Mouse (Mus musculus) macrophage (primary cell): ENCODE results near the gene Ash1l. TPM values are rescaled to one million over a fixed set of nuclear protein-coding genes. Genes with fewer than 3 reads are reported as not detected.

Source experiments
- H3K27ac ChIP-seq: fragments of 350-480 bp; formaldehyde crosslinking; 2 replicates; pipeline ENCODE4 v1.9.0; 2021
- H3K36me3 ChIP-seq: fragments of 350-480 bp; formaldehyde crosslinking; 2 replicates; pipeline ENCODE4 v1.9.0; 2021; ENCODE audit errors: inconsistent target
- H3K4me3 ChIP-seq: fragments of 350-480 bp; formaldehyde crosslinking; 2 replicates; pipeline ENCODE4 v1.9.0; 2021; ENCODE audit errors: inconsistent target
- H3K79me2 ChIP-seq: fragments of 350-480 bp; formaldehyde crosslinking; 2 replicates; pipeline ENCODE4 v1.9.0; 2021; ENCODE audit errors: inconsistent target
- WGBS: methylation state at CpG from one replicate; pipeline ENCODE4 v1.1.7; 2026; ENCODE audit warnings: inconsistent platforms; ENCODE audit not compliant: missing documents; 5-methylcytosine and 5-hydroxymethylcytosine counted together
- polyA plus RNA-seq: library from polyadenylated mRNA; stranded (reverse); fragments of 250-400 nt; gene quantifications from 3 replicates; pipeline ENCODE4 v1.2.4, GENCODE M21; 2018; ENCODE audit warnings: inconsistent platforms
- total RNA-seq, 78 experiments: library from RNA; depleted of rRNA; stranded (reverse); fragments of 250-400 nt; gene quantifications; 1 replicate in 9 of 78; 2 replicates in 24 of 78; 3 replicates in 43 of 78; 4 replicates in 2 of 78; pipeline ENCODE4 v1.2.4; 2018; ENCODE audit warnings: inconsistent platforms in 56 of 78

Ash1l gene
- 100 to 1,000 TPM; 160 to 261 (median 217) TPM for total RNA-seq (2018; cell fraction: chromatin; rRNA removed)
- 10 to 100 TPM; 13.4 to 27.7 (median 21.5) TPM for total RNA-seq (2018; cell fraction: cytosol; rRNA removed)
- total RNA-seq (2018; cell fraction: nucleus; rRNA removed): 100 to 1,000 TPM in 14 of 26 experiments, 10 to 100 TPM in 12; 67.8 to 150 (median 106) TPM
- polyA plus RNA-seq: 11.3 to 14.9 TPM (median 12.2 TPM) in 3 replicates

DNA sequence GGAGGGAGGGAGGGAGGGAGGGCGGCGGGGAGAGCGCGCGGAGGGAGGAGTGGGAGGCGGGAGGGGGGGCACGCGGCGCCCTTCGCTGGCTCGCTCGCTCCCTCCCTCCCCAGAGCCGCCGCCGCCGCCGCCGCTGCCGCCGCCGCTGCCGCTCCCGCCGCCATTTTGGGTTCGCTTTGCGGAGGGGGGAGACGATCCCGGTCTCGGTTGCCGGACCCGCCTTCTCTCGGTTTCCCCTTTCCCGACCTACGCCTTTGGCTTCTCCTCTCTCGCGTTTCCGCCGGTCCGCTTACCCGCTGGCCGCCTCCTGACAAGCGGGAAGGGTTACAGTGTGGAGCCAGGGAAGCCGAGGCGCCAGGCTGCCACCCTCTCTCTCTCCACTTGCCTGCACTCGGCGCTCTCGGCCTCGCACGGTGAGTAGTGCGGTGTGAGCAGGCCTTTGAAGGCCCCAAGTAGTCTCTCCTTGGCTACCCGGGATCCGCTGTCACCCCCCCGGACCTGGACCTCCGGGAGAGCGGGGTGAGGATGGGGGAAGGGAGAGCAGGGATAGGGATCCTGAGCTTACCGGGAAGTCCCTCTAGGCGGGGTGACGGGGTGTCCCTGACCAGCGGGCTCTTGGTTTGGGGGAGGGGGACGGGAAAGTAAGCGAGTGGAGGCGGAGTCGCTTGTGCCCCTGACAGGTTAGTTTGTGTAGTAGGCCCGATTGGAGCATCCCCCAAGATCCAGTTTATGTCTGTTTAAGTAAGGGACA lies at the start of gene Ash1l, which contains the start of gene Dap3:
Ash1l (plus strand) TSS at position 47 of the 751 bp plus-strand sequence.
Dap3 (minus strand) TSS at position 606 of the 751 bp plus-strand sequence.
- Histone ChIP-seq H3K79me2 (peaks cover 90% of the 10 kb centered on the region), H3K36me3 (no peaks in the 10 kb centered on the region), H3K27ac (peak within 1 kb of the TSS; percentile 91), H3K4me3 (peak within 1 kb of the TSS; percentile 92)
- under 1% methylated on average over 38 of the region's 64 CpGs for WGBS

DNA sequence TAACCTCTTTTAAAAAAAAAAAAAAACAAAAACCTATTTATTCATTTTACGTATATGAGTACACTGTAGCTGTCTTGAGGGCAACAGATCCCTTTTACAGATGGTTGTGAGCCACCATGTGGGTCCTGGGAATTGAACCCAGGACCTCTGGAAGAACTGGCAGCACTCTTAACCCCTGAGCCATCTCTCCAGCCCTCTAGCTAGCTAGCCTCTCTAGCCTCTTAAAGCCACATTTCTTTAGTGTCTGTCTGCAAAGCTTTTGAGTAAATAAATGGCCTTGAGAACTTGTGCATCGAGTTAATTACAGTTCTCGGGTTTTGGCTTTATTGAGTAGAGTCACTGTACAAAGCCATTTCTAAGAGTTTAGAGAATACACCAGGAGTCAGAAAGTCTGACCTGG lies 45.6 kb upstream of the Ash1l start:
- WGBS: 97% methylated on average over 3 of the region's 3 CpGs
- H3K27ac ChIP-seq: no peak overlapping the region
- peaks cover 76% of the 10 kb centered on the region for H3K36me3 ChIP-seq
- H3K79me2 ChIP-seq: no peaks in the 10 kb centered on the region
- no peak overlapping the region for H3K4me3 ChIP-seq

DNA sequence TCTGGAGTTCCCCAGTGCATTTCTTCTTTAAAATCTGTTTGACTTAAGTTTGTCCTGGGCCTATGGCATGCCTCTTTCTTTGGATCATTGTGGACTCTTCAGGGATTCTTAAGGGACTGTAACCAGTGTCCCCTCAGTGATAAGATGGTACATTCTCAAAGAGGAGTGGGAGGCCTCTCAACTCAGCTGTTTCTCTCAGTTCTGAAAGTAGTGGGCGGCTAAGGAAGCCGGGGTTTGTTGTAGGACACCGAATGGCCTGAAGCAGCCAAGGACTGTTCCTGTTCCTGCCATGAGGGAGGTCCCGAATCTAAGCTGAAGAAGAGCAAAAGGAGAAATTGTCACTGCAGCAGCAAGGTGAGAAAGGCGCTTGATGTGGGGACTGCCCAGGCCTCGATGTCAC lies 45.2 kb upstream of the Ash1l start:
- no peaks in the 10 kb centered on the region for H3K79me2 ChIP-seq
- no peak overlapping the region for H3K4me3 ChIP-seq
- no peak overlapping the region for H3K27ac ChIP-seq
- H3K36me3 ChIP-seq: peaks cover 79% of the 10 kb centered on the region
- 89% methylated on average over 6 of the region's 6 CpGs for WGBS

DNA sequence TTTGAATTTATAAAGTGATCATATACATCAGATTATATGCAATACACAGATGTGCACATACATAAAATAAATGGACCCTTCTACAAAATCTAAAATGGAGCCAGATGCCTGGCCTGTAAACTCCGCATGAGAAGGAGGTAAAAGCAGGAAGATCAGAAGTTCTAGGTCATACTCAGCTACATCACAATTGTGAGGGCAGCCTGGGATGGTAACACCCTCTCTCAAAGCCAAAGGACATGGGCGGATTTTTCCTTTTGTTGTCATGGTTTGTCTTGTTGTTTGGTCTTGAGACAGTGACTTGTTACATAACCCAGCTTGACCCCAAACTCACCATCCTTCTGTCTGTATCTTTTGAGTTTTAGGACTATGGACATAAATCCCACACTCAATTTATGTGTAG lies 44.7 kb upstream of the Ash1l start:
- Histone ChIP-seq H3K4me3 (no peak overlapping the region), H3K36me3 (peaks cover 79% of the 10 kb centered on the region)
- WGBS: 100% methylated on average over 2 of the region's 2 CpGs

DNA sequence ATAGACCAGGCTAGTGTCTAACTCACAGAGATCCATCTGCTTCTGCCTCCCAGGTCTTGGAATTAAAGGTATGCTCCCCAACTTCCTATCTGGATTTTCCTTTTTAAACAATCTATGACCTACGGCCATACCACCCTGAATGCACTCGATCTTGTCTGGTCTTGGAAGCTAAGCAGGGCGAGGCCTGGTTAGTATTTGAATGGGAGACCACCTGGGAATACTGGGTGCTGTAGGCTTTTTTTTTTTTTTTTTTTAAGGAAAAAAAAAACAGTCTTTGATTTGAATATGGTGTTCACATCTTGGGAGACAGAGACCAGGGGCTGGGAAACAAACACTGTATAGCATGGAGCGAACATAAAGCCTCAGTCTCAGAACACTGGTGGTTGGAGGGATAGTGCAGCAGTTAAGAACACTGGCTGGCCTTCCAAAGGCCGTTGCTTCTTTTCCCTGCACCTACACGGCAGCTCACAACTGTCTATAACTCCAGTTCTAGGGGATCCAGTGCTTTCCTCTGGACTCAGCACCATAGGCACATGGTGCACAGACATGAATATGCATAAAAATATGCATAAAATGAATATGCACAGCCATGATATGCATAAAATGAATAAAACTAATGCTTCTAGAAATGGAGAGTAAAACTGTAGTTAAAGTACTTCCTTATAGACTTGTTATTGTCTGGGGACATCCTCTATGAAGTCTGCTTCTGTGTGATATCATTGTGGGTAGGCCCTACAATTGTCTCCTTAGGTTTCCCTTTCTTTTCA lies 43.8 kb upstream of the Ash1l start:
- WGBS: 86% methylated on average over 6 of the region's 6 CpGs
- no peaks in the 10 kb centered on the region for H3K79me2 ChIP-seq
- no peak overlapping the region for H3K4me3 ChIP-seq
- peaks cover 76% of the 10 kb centered on the region for H3K36me3 ChIP-seq
- no peak overlapping the region for H3K27ac ChIP-seq

More for the DNA sequence above, 44.7 kb upstream of the Ash1l start:
- no peak overlapping the region for H3K27ac ChIP-seq
- H3K79me2 ChIP-seq: no peaks in the 10 kb centered on the region

DNA sequence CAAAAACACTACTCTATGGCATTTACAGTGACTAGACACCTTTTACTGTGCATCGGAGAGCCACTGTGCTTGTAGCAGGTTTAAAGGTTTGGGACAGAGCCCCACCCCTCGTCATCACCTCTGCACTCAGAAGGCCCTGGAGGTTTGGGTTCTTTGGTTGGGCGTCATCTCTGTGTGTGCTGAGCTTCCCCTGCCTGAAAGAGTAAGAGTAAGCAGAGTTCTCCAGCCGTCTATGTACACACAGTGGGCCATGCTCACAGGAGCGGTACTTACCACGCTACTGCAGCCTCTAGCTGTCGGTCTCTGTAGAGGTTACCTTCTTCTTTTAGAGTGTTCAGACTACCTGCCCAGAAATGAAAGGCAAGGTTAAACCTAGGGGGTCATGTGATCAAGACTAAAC lies 37.8 kb upstream of the Ash1l start:
- H3K79me2 ChIP-seq: peaks cover 6% of the 10 kb centered on the region; the same call in 1 of the 2 replicates
- peaks cover 34% of the 10 kb centered on the region for H3K36me3 ChIP-seq
- H3K4me3 ChIP-seq: no peak overlapping the region
- WGBS: 92% methylated on average over 7 of the region's 7 CpGs
- H3K27ac ChIP-seq: no peak overlapping the region

DNA sequence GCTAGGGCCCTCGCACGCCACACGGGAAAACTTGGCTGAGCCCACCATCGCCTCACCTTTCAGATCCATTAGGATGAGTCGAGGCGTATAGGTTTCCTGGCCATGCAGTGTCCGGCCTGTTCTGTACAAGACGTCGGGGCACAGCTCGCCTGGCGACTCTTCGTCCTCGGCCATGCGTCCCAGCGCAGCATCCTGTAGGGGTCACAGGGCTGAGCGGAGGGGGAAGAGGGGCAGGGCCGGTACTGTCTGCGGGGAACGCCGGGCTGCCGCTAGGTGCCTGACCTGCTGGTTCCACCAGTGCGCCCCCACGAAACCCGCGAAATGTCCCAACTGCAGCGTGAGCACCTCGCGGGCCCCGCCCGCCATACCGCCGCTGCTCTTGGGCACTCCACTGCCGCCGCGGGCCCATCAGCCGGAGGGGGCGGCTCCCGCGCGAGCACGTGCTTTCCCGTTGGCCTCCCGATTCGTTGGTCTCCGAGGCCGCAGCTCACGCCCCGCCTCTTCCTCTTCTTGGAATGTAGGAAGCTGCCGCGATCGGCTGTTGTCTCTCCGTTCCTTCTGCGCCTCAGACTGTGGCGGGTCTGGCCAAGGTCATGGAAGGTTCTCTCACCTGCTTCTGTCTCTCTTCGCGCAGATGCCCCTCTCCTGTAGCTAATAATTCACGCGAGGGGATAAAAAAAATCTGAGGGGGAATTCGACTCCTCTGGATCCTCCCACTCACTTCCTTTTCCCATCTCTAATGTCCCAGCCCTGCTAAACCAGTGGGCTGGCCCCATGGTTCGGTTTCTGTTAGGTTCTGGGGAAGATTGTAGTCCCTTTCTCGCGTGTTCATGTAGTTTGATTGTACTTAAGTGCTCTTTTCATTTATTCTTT lies 36.7 kb upstream of the Ash1l start, which contains the start of gene Msto1:
Msto1 (minus strand) TSS at position 489 of the 873 bp plus-strand sequence.
- H3K79me2 ChIP-seq: peaks cover 6% of the 10 kb centered on the region; the same call in 1 of the 2 replicates
- H3K36me3 ChIP-seq: peaks cover 22% of the 10 kb centered on the region
- peak within 1 kb of the TSS; percentile 80 for H3K27ac ChIP-seq
- WGBS: 1% methylated on average over 59 of the region's 62 CpGs
- peak within 1 kb of the TSS; percentile 65 for H3K4me3 ChIP-seq

DNA sequence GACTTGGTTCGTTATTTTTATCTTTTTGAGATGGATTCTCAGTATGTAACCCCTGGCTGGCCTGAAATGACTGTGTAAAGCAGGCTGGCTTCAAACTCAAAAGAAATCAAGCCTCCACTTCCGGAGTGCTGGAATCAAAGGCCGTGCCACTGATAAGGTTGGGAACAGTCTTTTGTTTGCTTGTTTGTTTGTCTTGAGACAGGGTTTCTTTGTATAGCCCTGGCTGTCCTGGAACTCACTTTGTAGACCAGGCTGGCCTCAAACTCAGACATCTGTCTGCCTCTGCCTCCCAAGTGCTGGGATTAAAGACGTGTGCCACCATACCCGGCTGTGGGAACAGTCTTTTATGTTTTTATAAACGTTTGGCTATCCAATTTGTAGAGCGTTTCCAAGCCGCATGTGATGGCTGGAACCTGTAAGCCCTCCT lies 36.0 kb upstream of the Ash1l start:
- Histone ChIP-seq H3K27ac (peak overlapping the region; percentile 80), H3K36me3 (peaks cover 18% of the 10 kb centered on the region), H3K4me3 (peak overlapping the region; percentile 65), H3K79me2 (peaks cover 6% of the 10 kb centered on the region; the same call in 1 of the 2 replicates)
- 29% methylated on average over 8 of the region's 8 CpGs for WGBS

DNA sequence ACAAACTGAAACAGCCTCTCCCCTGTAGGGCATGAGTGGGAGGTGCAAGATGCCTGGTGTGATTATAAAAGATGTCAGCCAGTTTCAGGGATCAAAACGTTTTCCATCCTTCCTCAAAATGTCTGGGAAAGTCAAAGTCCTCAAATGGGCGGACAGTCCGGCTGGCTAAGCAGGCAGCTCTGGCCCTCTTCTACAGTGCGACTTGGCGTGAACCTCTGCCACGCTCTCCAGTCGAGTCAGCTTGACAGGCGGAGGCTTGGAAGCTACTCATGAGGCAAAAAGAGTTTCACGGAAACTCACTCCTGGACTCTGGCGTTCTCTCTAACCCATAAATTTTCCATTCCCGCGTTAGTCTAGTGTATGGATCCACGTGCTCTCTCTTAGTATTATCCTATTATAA lies 31.4 kb upstream of the Ash1l start:
- H3K27ac ChIP-seq: no peak overlapping the region
- WGBS: 93% methylated on average over 13 of the region's 13 CpGs
- no peak overlapping the region for H3K4me3 ChIP-seq
- H3K79me2 ChIP-seq: peaks cover 6% of the 10 kb centered on the region; the same call in 1 of the 2 replicates
- peaks cover 28% of the 10 kb centered on the region; the same call in 1 of the 2 replicates for H3K36me3 ChIP-seq

DNA sequence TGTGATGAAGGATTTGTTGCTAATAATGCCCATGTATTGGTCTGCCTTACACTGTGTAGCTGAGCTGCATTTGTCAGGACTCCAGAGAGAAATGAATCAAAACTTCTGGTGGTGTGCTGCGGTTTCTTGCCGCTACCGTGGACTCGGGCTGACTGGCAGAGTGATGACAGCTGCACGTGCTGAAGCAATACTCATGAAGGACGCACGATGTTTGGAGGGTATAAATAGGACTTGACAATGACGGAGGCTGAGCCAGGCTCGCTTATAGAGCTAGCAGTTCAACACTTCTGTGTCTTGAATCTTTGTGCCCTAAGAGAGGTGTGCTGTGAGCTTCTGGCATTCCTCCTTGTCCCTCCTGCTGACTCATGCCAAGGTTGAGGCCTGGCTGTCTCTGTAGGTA lies 29.0 kb upstream of the Ash1l start:
- 89% methylated on average over 9 of the region's 9 CpGs for WGBS

DNA sequence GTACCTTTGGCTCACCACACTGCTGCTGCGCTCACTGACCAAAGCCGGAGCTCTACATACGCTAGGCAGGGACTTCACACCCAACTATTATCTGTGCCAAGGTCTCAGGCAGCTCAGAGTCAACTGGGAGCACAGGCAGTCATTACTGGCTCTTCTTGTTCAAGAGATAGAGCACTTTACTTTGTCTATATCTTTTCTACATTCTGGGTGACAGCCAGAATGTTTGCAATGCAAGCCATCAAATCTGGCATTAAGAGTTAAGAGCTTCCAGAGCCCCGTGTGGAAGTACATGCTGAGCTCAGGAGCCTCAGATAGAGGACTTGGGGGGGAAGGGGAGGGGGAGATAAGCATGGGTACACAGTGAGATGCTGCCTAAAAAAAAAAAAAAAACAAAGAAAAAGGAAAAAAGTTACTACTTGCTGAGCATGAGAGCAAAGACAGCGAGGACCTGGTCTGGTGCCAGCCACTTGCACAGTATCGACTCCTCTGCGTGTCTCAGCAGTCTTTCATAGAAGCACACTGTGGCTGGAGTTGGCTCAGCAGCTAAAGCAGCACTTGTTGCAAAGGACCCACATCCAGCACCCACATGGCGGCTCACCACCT lies 26.3 kb upstream of the Ash1l start:
- Histone ChIP-seq H3K79me2 (no peaks in the 10 kb centered on the region), H3K36me3 (peaks cover 74% of the 10 kb centered on the region), H3K4me3 (no peak overlapping the region), H3K27ac (no peak overlapping the region)
- WGBS: 99% methylated on average over 7 of the region's 8 CpGs

More for the DNA sequence above, 29.0 kb upstream of the Ash1l start:
- Histone ChIP-seq H3K27ac (no peak overlapping the region), H3K36me3 (peaks cover 47% of the 10 kb centered on the region), H3K4me3 (no peak overlapping the region), H3K79me2 (no peaks in the 10 kb centered on the region)

DNA sequence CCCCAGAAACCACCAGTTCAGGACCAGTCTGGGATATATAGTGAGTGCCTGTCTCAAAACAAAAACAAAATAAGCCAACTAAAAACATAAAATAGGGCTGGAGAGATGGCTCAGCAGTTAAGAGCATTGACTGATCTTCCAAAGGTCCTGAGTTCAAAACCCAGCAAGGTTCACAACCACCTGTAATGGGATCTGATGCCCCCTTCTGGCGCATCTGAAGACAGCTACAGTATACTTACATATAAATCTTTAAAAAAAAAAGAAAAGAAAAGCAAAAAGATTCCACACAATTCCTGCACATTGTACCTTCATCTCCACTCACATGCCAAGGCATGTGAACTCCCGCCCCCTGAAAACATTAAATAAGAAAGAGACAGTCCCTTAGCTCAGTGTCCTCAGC lies 24.8 kb upstream of the Ash1l start:
- H3K79me2 ChIP-seq: no peaks in the 10 kb centered on the region
- H3K4me3 ChIP-seq: no peak overlapping the region
- no peak overlapping the region for H3K27ac ChIP-seq
- H3K36me3 ChIP-seq: peaks cover 78% of the 10 kb centered on the region
- 94% methylated on average over 2 of the region's 2 CpGs for WGBS

DNA sequence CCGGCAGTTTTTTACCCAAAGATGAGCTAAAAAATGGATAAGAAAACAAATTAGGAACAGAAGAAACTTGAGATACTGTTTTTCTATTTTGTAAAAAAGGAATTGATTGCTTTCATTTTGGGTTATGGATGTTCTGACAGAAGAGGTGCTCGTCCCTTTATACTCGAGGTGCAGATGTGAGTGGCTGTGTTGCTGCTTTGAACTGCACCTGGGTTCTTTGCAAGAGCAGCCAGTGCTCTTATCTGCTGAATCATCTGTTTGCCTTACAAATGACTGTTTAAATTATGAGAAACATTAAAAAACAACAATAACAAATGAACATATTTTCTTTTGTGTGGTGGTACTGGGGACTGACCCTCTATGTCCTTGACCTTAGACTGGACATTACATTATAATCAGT lies 20.9 kb upstream of the Ash1l start:
- Histone ChIP-seq H3K27ac (no peak overlapping the region), H3K4me3 (no peak overlapping the region), H3K36me3 (peaks cover 52% of the 10 kb centered on the region), H3K79me2 (no peaks in the 10 kb centered on the region)
- 100% methylated on average over 3 of the region's 3 CpGs for WGBS
